Mouse (Mus musculus) G1E (cell line): ENCODE results near the gene Frmd8. TPM values are rescaled to one million over a fixed set of nuclear protein-coding genes. Genes with fewer than 3 reads are reported as not detected.

Experiments
- ATAC-seq: 2 replicates; pipeline ENCODE4 v1.8.0; 2016; ENCODE audit warnings: mild to moderate bottlenecking; ENCODE audit not compliant: insufficient number of reproducible peaks, poor library complexity, low FRiP score, severe bottlenecking; ENCODE audit errors: extremely low read depth
- DNase-seq: peaks from one replicate; pipeline ENCODE4 v3.0.0; 2012; ENCODE audit warnings: low spot score
- H3K27me3 ChIP-seq: 2 replicates; pipeline ENCODE4 v1.6.1; 2012; ENCODE audit warnings: mild to moderate bottlenecking, low read length, inconsistent platforms; ENCODE audit not compliant: insufficient read depth
- H3K36me3 ChIP-seq: replicated peaks from 2 replicates; pipeline ENCODE3; 2012; ENCODE audit warnings: mild to moderate bottlenecking, inconsistent platforms
- H3K4me1 ChIP-seq: 2 replicates; pipeline ENCODE4 v1.6.1; 2012; ENCODE audit warnings: low read depth, low read length, inconsistent platforms, mixed read lengths; ENCODE audit not compliant: insufficient read depth
- H3K4me3 ChIP-seq: 2 replicates; pipeline ENCODE4 v1.5.1; 2012; ENCODE audit warnings: low read depth, mild to moderate bottlenecking, inconsistent platforms, low read length, moderate library complexity, mixed read lengths
- H3K9me3 ChIP-seq: replicated peaks from 2 replicates; pipeline ENCODE4 v1.6.1; 2012; ENCODE audit warnings: inconsistent platforms
- CTCF ChIP-seq: IDR thresholded peaks from 2 replicates; pipeline ENCODE4 v1.5.1; 2012; ENCODE audit warnings: low read depth, low read length, inconsistent platforms, mixed read lengths
- GATA1 ChIP-seq: IDR thresholded peaks from 2 replicates; pipeline ENCODE4 v1.6.1; 2012; ENCODE audit warnings: borderline replicate concordance, low read length, inconsistent platforms, mixed read lengths
- GATA2 ChIP-seq: IDR thresholded peaks from 2 replicates; pipeline ENCODE4 v1.6.1; 2012; ENCODE audit warnings: low read depth, low read length, inconsistent platforms, borderline replicate concordance
- POLR2AphosphoS5 ChIP-seq: IDR thresholded peaks from 2 replicates; pipeline ENCODE4 v1.6.1; 2012; ENCODE audit warnings: low read depth, low read length, inconsistent platforms; ENCODE audit not compliant: insufficient replicate concordance
- TAL1 ChIP-seq: conservative IDR thresholded peaks from 2 replicates; pipeline ENCODE4 v1.6.1; 2012; ENCODE audit warnings: low read depth, low read length, inconsistent platforms, mixed read lengths
- polyA plus RNA-seq: library from polyadenylated mRNA; stranded (reverse); fragments of >175 nt; gene quantifications from 2 replicates; pipeline ENCODE4 v1.2.3, GENCODE M21; 2012
- total RNA-seq, 2 experiments: library from RNA; stranded (forward) in 1 of 2; stranded (reverse) in 1 of 2; fragments of 200-1000 nt in 1 of 2; fragments of >200 nt in 1 of 2; fragmentation: Nextera tagmentation in 1 of 2; gene quantifications; 2 replicates each; pipeline ENCODE4 v1.2.3; 2014 to 2017

The Frmd8 gene
- total and polyA plus RNA-seq, 3 experiments: 15.1 to 21.9 (median 15.2) TPM

- peaks cover 70% of the 10 kb centered on the region for H3K4me1 ChIP-seq
- no peak for ATAC-seq
- H3K36me3 ChIP-seq: peaks cover 45% of the 10 kb centered on the region
- TF ChIP-seq GATA1 (no peak), CTCF (no peak), TAL1 (no peak), POLR2AphosphoS5 (no peak), GATA2 (no peak)
- no peak for DNase-seq
- H3K27me3 ChIP-seq: no peaks in the 10 kb centered on the region
- no peak overlapping the region for H3K4me3 ChIP-seq
- no peaks in the 10 kb centered on the region for H3K9me3 ChIP-seq
These were observed 24.2 kb downstream of the Frmd8 start for GRCm38 (mm10) chr19:5850860-5851259.

GRCm38 (mm10) chr19:5849843-5850527 is 25.1 kb downstream of the Frmd8 start:
- H3K4me3 ChIP-seq: peak overlapping the region; percentile 53; the same call in 1 of the 2 replicates
- H3K9me3 ChIP-seq: no peaks in the 10 kb centered on the region
- H3K27me3 ChIP-seq: no peaks in the 10 kb centered on the region
- ATAC-seq (no peak), DNase-seq (peak; percentile 76)
- peaks cover 36% of the 10 kb centered on the region for H3K36me3 ChIP-seq
- TF ChIP-seq CTCF: peak; percentile 93
- TF ChIP-seq TAL1: no peak
- peaks cover 76% of the 10 kb centered on the region for H3K4me1 ChIP-seq

- Histone ChIP-seq H3K9me3 (no peaks in the 10 kb centered on the region), H3K36me3 (peaks cover 36% of the 10 kb centered on the region), H3K4me1 (peaks cover 84% of the 10 kb centered on the region), H3K27me3 (no peaks in the 10 kb centered on the region), H3K4me3 (peak overlapping the region; percentile 65; the same call in 1 of the 2 replicates)
- TF ChIP-seq POLR2AphosphoS5: 0 out of 2 replicates have a peak, but pooled peaks have one; percentile 21
- TF ChIP-seq GATA2: no peak
- TF ChIP-seq CTCF: no peak
- no peak for TF ChIP-seq GATA1
- no peak for ATAC-seq
- no peak for DNase-seq
These were observed 26.0 kb downstream of the Frmd8 start for GRCm38 (mm10) chr19:5848826-5849672.

- TF ChIP-seq TAL1: no peak
- TF ChIP-seq GATA2: no peak
- no peak for TF ChIP-seq CTCF
- TF ChIP-seq GATA1: no peak
- no peak for TF ChIP-seq POLR2AphosphoS5
- Histone ChIP-seq H3K4me3 (peak overlapping the region; percentile 65; the same call in 1 of the 2 replicates), H3K36me3 (peaks cover 39% of the 10 kb centered on the region), H3K9me3 (no peaks in the 10 kb centered on the region), H3K4me1 (peaks cover 92% of the 10 kb centered on the region), H3K27me3 (no peaks in the 10 kb centered on the region)
- DNase-seq: peak; percentile 40
- no peak for ATAC-seq
These were observed 26.8 kb downstream of the Frmd8 start for GRCm38 (mm10) chr19:5848032-5848825.

- Histone ChIP-seq H3K27me3 (no peaks in the 10 kb centered on the region), H3K9me3 (no peaks in the 10 kb centered on the region), H3K4me1 (peaks cover 95% of the 10 kb centered on the region), H3K4me3 (peak overlapping the region; percentile 86; the same call in 1 of the 2 replicates), H3K36me3 (peaks cover 36% of the 10 kb centered on the region)
- TF ChIP-seq TAL1: no peak
- TF ChIP-seq CTCF: no peak
- TF ChIP-seq POLR2AphosphoS5: no peak
- no peak for TF ChIP-seq GATA2
- TF ChIP-seq GATA1: no peak
- DNase-seq (peak; percentile 24), ATAC-seq (no peak)
These were observed 27.7 kb downstream of the Frmd8 start for GRCm38 (mm10) chr19:5847306-5847796.
